Mouse (Mus musculus) right cerebral cortex, postnatal 4 days (tissue): ENCODE results near the gene Arhgap30.

Experiments
- DNase-seq: peaks from one replicate; pipeline ENCODE4 v3.0.0-alpha.2; 2022

Arhgap30 gene

DNA sequence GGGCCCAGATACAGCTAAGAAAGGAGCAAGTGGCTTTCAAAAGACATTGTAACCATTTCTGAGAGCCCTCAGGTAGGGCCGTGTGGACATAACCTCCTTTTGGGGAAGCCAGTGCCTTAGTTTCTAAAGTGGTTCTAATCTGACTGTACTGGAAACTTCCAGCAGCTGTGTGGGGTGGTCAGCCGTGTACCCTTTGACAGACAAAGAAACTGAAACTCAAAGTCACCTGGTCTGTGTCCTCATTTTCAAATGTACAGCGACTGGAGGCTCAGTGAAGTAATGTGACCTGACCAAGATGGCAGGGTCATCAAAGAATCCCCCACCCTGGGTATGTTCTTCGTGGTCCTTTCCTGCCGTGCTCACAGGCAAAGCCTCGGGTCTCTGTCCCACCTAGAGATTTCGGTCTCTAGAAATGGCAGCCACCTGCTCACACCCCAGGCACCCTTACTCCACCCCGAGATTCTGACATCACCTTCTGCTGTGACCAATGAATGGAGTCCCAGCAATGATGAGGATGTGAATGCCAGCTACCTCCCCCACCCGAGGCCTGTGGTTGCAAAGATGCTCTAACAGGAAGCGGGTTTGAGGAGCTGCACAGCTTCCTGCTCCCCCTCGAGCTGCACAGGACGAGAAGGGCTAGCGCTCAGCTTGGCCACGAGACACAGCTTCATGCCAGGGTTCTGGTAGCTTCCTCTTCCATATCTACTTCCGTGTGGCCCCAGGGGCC, at the start of gene Arhgap30:
TSS of gene Arhgap30 (plus strand) at position 579 of the 727 bp plus-strand sequence.
- DNase-seq, result no peak

DNA sequence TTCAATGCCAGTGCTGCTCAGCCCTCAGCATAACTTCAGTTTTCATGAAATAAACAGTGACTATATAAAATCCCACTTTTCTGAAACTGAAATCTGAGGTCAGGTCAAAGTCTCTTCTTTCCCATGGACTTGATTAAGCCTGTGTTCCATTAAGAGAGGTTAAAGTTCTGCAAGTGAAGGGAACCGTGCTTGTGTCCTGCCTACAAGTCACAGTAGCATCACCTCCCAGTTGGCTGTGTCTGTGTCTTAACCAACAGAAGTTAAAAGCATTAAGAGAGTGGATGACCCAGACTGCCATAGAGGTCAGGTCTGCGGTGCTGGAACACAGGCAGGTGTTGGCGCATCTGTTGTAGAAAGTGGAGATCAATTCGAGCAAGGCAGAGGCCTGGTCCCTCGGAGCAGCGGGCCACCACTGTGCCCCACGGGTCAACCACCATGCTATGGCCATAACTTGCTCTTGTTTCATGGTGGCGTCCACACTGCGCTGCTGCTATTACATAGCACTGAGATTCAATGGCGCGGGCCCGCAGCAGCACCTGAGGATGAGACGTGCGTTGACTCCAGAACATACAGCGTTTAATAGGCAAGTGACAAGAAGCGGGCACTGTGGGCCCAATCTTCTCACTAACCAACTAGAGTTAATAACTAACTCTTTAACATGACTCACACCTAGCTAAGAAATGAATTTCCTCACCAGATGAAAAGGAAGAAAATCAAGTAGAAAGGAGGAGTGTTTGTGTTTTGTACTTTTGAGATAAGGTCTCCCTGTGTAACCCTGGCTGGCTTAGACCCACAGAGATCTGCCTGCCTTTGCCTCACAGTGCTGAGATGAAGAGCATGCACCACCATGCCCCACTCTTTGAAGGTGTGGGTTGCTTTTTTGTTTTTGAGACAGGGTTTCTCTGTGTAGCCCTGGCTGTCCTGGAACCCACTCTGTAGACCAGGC, 46.2 kb upstream of the Arhgap30 start:
- no peak for DNase-seq

DNA sequence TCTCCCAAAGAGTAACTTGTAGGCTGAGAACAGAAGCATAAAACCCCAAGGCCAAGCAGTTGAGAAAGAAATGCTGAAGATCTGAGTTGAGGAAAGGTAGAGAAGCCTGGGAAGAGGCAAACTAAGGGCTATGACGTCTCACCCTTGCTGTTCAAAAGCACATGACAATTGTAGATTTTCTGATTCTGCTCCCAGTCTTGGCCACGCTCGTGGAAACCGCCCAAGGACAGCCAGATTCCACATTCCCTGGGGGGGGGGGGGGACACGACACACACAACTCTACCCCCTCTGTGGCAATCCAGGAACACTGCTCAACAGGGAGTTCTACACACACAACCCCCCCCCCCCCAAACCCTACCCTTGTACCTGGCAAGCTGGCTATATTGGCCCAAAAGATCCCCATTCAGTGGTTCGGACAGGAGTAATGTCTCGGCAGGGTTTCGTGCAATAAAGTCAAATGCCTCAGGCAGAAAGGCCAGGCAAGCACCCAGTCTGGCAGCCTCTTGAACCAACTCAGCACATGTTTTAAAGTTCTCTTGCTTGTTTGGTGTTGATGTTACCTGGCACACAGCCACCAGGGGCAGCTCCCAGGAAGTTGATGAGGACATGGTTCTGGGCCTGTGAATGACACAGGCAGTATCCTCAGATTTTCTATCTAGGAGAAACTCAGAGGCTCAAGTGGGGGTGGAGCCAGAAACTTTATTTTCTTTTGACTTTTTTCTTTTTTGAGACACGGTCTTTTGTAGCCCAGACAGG, 44.7 kb upstream of the Arhgap30 start:
- peak; percentile 18 for DNase-seq

DNA sequence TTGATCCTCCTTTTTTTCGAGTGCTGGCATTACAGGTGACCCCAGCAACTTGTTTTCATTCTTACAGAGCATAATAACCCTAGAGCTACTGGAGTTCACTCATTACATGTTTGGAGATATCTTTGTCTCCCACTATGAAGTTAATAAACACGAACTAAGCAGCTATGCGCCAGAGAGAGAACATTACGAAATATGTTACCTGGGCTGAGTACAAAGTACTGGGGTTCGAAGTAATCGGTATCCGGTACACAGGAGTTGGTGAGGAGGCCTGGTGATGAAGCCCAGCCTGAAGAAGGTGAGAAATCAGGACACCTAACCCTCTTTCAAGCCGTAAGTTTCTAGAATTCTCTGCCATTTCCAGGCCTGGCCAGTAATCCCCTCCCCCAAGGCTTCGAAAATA, 44.0 kb upstream of the Arhgap30 start:
- DNase-seq, result no peak

DNA sequence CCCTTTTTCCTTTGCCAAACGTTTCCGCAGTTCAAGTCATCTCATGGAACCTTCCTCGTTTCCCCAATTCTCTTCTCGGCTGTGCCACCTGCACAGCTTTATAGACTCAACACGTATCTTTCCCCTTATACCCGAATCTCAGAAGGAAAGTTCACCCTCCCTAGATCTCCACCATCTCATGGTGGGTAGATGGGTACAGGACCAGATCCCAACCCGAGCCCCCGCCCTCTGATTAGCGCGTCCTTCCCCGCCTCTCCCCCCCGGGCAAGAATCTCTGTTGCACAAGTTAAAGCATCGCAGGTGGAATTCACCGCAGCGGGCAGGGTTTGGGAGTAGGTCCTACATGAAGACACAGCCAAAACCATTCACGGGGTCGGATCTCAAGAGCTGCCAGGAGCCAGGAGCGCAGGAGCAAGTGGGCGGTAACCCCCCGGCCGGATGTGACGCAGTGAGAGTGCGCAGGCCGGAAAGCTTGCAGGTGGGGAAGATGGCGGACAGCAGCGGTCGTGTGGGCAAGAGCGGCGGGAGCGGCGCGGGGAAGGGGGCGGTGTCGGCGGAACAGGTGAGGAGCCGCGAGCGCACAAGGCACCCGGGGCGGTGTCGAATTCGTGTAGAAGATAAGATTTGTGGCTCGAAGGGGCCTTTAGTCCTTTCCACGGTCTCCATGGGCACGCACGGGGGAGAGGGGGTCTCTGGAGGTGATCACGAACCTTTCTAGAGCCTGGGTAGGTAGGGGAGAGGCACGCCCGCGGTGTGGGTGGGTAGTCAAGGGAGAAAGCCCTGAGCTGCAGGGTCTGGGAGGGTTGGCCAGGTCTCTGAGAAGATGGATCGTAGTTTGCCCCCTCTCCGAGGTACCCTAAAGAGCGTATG, 43.3 kb upstream of the Arhgap30 start, which contains the start of the genes Nit1 and Pfdn2:
TSS of gene Nit1 (minus strand) at position 422 of the 870 bp plus-strand sequence.
TSS of gene Pfdn2 (plus strand) at position 446 of the 870 bp plus-strand sequence.
- peak; percentile 91 for DNase-seq

DNA sequence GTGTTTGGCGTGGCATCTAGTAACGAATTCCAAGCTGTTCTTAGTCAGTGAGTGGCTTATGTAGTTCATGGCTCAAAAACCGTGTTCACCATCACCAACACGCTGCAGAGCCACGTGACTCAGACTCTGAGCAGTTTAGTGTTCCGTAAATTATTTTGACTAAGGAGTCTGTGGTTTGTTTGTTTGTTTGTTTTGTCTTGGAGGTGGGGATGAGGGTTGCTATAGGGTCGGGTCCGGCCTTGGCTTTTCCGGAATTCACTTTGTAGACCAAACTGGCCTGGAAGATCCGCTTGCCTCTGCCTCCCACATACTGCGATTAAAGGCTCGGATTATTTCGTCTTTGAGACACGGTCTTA, 42.7 kb upstream of the Arhgap30 start:
- no peak for DNase-seq

DNA sequence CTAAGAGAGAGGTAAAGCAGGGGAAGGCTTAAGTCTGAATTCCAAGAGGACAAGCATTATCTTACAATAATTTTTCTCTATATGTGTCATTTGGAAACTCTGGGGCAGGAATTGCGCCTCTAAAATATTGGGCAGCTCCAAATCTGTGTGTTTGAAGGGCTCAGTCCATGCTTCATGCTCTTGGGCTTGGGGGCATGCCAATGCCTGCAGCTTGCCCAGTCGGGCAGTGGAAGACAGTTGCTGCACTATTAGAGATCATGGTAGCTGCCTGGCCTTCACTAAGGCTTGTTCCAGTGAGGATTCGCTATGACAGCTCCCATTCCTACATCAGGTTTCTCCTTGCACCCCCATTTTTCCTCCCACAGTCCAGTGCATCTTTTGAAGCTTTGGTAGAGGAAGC, 40.1 kb upstream of the Arhgap30 start:
- DNase-seq, result no peak

DNA sequence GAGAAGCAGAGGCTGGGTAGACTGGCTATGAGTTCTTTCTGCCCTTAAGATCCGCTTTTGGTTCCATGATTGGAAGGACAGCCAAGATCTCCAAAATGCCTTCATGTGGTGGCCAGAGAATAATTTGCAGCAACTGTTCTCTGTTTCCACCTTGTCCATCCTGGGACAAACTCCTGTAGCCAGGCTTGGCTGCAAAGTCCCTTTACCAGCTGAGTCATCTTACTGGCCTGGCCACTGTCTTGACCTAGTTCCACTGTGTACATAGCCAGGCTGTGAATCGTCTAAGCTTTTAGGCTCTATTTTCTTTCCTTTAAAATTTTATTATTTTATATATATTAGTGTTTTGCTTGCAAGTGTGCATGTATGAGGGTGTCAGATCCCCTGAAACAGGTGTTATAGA, 39.5 kb upstream of the Arhgap30 start:
- DNase-seq, result no peak

DNA sequence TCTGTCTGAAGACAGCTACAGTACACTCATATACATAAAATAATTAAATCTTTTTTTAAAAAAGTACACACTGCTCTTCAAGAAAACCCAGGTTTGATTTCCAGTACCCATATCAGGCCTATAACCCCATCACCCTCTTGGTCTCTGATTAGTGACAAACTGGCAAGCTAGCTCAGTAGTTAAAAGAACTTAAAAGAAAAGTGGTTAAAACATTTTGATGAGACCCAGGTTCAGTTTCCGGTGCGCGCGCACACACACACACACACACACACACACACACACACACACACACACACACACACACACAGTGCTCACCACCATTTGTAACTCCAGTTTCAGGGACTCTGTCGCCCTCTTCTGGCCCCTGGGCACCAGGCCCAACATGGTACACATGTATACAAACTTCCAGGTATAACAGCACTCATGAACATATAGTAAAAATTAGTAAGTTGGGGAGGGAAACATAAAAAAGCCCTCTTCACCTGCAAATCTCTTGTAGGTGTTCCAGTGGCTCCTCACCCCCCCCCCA, 32.9 kb upstream of the Arhgap30 start:
- no peak for DNase-seq

DNA sequence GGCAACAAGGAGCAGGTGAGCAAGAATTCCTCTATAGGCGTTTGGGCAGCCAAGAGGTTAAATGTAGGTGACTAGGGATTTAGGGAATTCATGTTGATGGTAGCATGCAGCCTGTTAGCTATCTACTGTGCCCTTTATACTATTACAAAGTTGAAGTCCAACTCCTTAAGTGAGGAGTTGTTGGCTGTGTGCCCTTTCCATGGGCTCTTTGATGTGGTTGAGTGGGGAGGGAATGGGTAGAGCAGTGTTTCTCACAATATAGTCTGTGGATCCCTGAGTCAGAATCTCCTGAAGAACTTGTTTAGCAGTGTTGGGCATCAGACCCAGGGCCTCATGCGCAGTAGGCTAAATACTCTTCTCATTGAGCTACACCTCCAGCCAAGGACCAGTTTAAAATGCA, 31.9 kb upstream of the Arhgap30 start:
- no peak for DNase-seq

DNA sequence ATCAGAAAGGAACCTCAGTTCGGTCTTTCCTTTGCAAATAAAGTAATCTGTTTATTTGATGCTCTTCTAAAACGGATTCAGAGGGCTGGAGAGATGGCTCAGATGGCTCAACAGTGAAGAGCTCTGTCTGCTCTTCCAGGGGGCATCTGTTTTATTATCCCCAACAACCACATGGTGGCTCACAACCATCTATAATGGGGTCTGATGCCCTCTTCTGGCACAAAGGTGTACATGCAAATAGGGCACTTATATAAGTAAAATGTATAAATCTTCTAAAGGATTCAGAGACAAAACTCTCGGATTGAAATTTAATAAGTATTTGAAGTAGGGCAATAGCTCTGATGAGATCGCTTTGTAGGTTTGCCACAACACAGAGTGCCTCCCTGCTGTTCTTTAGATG, 30.3 kb upstream of the Arhgap30 start:
- no peak for DNase-seq

DNA sequence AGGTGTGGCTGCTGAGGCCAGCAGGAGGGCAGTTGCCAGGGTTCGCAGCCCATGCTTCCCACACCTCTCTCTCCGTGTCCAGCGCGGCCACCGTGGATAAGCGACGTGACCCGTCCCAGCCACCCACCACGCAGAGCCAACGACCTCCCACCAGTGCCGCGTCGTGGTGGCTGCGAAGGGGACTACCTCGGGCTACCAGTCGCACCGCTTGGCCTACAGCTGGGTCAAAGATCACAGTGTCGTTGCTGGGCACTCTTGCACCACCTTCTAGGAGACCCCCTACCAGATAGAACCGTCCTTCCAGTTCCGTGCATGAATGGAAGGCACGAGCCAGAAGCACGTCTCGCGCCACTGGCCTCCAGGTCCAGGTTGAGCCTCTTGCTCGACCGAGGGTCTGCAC, 28.5 kb upstream of the Arhgap30 start:
- DNase-seq, result peak; percentile 43

DNA sequence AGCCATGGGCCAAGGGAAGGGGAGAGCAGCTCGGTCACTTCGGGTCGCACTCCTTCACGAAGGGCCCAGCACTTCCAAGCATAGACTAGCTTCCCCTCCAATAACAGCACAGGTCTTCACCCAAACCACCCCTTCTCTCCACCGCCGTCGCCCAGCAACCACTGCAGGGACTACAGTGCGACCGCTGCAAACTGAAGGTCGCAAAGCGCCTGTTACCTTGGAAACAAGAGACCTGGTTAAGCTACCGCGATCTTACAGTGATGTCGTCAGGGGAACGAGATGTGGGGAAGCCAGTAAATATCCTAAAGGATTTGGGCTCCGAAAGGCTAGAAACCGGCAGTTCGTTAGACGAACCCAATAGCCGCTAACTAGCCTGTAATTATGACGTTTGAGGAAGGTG, 28.1 kb upstream of the Arhgap30 start, which contains the start of gene Klhdc9:
TSS of gene Klhdc9 (minus strand) at position 143 of the 400 bp plus-strand sequence.
- peak; percentile 86 for DNase-seq

DNA sequence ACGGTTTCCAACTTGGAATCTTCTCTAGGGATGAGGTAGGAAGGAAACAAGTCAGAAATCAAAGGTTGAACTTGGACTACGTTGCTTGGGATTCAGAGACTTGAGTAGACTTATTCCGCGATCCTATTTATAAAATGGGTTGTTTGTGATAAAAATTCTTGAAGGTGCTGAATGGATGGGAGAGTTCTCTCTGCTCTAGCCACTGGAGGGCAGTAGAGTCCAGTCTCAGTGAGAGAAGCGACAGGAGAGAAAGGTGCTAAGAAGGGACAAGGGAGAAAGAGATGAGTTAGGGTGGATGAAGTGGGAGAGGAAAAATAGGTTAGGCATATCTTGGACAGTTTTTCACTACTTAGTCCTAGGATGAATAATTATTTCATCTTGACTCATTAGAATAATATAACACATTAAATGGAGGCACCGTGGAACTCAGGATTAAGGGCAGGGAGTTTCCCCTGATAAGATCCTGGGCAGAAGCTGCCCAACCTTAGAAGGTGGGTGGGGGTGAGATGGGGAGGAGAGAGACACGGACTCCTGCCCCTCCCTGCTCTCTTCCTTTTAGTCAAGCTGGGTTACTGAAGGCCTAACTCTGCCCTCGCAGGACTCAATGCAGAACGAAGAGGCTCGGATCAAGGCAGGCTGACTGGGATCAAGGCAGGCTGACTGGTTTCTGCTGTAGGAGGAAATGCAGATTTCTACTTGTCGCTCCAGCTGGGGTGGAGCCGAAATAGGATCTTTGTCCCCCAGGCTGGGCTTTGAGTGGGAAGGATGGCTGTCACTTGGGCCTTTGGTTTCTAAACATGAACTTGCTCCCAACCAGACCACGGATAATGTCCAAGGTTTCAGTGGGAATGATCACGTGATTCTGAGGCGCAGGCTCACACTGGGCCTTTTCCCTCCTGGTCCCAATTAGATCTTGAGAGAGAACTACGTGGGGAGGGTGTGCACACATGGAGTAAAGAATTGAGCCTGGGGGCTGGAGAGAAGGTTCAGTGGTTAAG, 27.3 kb upstream of the Arhgap30 start:
- DNase-seq, result peak; percentile 72

DNA sequence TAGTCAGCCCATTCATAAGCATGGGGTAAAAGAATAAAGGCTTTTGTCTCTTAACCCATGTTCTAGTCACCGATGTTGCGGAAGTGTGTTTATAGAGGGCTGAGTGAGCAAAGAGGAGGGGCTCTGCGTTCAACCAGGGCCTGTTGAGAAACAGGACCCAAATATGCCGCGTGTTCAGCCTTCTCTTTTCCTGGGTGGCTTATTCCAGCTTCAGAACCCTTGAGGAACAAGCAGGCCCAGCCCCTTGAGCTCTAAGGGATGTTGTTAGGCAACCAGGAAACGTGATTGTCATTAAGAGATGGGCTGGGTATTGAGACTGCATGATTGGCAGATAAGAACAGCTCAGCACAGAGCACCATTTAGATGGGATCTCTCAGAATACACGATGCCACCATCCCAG, 22.8 kb upstream of the Arhgap30 start:
- DNase-seq, result no peak

DNA sequence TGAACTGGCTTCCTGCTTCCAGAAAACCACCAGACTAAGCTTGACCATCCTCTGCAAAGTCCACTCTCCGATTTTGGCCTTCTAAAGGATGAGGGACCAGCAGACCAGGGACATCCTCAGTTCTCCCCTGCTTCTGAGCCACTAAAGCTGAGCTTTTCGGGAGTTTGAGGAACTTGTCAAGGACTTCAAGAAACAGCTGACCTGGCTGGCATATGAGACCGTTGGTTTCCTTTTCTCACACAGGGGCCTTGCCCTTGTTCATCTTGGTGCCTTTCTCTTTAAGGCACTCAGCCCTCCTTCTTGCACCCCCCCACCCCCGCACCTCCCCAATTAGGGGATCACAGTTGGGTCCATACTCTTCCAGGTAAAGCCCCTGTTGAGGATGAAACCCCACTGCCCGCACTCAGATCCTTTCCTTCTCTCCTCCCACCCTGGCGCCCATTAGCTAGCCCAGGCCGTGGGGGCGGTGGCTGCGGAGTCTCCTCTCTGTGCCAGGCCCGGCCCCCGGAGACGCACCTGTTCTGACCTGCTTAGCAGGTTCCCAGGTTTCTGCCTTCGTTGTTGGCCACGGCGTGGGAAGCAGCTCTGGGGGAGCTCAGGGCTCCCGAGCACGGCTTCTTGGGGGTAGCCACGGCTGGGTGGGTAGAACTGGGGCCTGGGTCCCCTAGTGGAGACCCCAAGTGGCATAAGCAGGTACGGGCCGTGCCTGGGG, 18.8 kb upstream of the Arhgap30 start, which contains the start of gene Nectin4:
TSS of gene Nectin4 (plus strand) at position 255 of the 712 bp plus-strand sequence.
- no peak for DNase-seq

DNA sequence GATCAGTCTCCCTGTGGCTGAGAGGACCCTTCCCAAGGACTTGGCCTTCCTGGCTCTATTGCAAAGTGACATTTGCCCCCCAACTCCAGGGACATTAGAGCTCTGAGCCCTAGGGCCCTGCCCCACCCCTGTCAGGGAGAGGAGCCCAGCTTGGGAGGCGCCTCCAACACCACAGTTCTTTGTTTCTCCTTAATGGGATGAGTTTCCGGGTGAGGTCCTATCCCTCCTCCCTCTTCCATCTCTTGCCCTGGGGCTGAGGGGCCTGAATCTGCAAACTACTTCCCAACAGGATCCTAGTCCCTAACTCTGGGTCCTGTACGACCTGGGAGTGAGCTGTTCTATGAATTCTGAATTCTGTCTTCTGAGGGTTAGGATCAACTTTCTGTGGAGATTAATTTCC, 15.9 kb upstream of the Arhgap30 start:
- DNase-seq, result no peak

DNA sequence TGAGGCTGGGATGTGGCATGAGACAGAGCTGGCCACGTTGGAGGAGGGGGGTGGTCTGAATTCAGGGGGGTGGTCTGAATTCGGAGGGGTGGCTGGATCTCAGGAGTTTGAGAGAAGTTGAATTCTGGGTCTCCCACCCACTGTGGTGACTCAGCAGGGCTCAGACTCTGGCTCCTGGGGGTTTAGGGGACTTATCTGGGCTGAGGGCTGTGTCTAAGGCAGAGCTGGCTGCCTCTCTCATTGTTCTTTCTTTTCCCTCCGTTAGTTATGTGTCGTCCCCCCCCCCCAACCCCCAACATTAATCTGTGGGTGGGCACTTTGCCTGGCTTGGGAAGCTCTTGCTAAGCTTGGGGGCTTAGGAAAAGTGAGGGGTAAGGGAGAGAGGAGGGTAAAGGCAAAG, 14.8 kb upstream of the Arhgap30 start:
- no peak for DNase-seq

DNA sequence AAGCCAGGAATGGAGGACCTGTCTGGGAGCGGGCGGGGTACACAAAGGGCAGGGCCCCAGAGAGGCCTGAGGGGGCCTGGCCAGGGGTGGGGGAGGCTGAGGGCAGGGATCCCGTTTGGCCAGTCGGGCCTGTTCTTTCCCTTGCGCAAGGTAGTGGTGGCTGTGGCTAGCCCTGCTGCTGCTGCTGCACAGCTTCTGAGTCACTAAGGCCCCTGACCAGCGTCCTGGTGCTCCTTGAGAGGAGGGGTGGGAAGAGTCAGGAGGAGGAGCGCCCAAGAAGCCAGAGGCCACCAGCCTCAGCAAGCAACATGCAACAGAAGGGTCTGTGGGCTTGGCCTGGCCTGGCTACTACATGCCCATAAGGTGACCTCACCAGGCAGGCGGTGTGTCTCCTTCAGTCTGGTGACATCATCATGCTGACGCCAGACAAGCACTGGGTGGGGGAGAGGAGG, 13.1 kb upstream of the Arhgap30 start:
- DNase-seq, result no peak

DNA sequence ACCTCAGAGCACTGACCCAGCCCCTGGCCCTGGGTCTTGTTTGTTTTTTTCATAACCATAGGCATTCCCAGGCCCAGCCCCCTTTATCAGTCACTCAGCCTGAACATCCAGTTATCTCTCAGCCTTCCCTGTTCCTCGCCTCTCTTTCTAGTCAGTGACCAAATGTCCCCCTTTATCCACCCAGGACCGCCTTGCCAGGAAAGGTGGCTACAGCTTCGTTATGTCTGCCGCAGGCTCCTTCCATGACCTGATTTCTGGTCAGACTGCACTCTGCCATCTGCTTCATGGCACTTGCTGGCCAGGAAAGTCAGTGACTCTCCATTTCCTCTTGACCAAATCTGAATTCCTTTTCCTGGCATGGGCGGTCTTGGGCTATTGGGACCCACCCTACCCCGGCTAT, 10.5 kb upstream of the Arhgap30 start:
- DNase-seq, result no peak
